Mouse (Mus musculus) layer of hippocampus, postnatal 10 days (tissue): ENCODE data around the gene Frs2. TPM values are rescaled to one million over a fixed set of nuclear protein-coding genes. Genes with fewer than 3 reads are reported as not detected.
"Not testable (repeated sequence)": the region's sequence is repeated elsewhere in the genome, so short reads cannot be mapped to it uniquely, and the experiment has no call there.

Source experiments
- DNase-seq, 2 experiments: peaks; one replicate each; pipeline ENCODE4 v3.0.0; 2021; ENCODE audit warnings: low spot score in 2 of 2
- total RNA-seq, 2 experiments: library from RNA; stranded (reverse); gene quantifications; 2 replicates each; pipeline ENCODE4 v1.2.3; 2021

Frs2 gene
- total RNA-seq, 2 experiments from 2014 or later, result 27.4 to 27.8 TPM

GRCm38 (mm10) chr10:117147463-117148360 lies 622 bp downstream of the Frs2 start:
- DNase-seq, result no peak

GRCm38 (mm10) chr10:117146421-117146820 lies 1.9 kb downstream of the Frs2 start:
- DNase-seq, result no peak

- DNase-seq, result no peak
Observed at GRCm38 (mm10) chr10:117145546-117146265, 2.6 kb downstream of the Frs2 start.

GRCm38 (mm10) chr10:117144628-117145027 lies 3.7 kb downstream of the Frs2 start:
- no peak for DNase-seq

GRCm38 (mm10) chr10:117144071-117144470 lies 4.3 kb downstream of the Frs2 start:
- DNase-seq, result no peak

- DNase-seq, result no peak
Observed at GRCm38 (mm10) chr10:117143311-117143710, 5.0 kb downstream of the Frs2 start.

- DNase-seq, result no peak
Observed at GRCm38 (mm10) chr10:117141939-117142552, 6.3 kb downstream of the Frs2 start.

- not testable (repeated sequence) for DNase-seq
Observed at GRCm38 (mm10) chr10:117131506-117131905, 16.8 kb downstream of the Frs2 start.

GRCm38 (mm10) chr10:117130037-117130436 lies 18.3 kb downstream of the Frs2 start:
- DNase-seq, result no peak

GRCm38 (mm10) chr10:117128693-117129092 lies 19.6 kb downstream of the Frs2 start:
- no peak for DNase-seq

- no peak for DNase-seq
Observed at GRCm38 (mm10) chr10:117127480-117127879, 20.9 kb downstream of the Frs2 start.

- DNase-seq, result no peak
Observed at GRCm38 (mm10) chr10:117126719-117127118, 21.6 kb downstream of the Frs2 start.

GRCm38 (mm10) chr10:117126233-117126632 lies 22.1 kb downstream of the Frs2 start:
- DNase-seq, result no peak

- DNase-seq, result no peak
Observed at GRCm38 (mm10) chr10:117121448-117121847, 26.9 kb downstream of the Frs2 start.

GRCm38 (mm10) chr10:117120051-117120666 lies 28.2 kb downstream of the Frs2 start:
- DNase-seq, result no peak

GRCm38 (mm10) chr10:117119531-117119930 lies 28.8 kb downstream of the Frs2 start:
- no peak for DNase-seq

- no peak for DNase-seq
Observed at GRCm38 (mm10) chr10:117118421-117118831, 29.9 kb downstream of the Frs2 start.

- DNase-seq, result no peak
Observed at GRCm38 (mm10) chr10:117115652-117116051, 32.7 kb downstream of the Frs2 start.

- no peak for DNase-seq
Observed at GRCm38 (mm10) chr10:117112545-117112944, 35.8 kb downstream of the Frs2 start.

- no peak for DNase-seq
Observed at GRCm38 (mm10) chr10:117111455-117111854, 36.9 kb downstream of the Frs2 start.

- no peak for DNase-seq
Observed at GRCm38 (mm10) chr10:117110271-117110670, 38.1 kb downstream of the Frs2 start.
